ENCODE assay signal across 8 mouse cellular contexts in genomic region chr4:137751717-137752116, GRCm38 (mm10). TPM values are rescaled to one million over a fixed set of nuclear protein-coding genes. Genes with fewer than 3 reads are reported as not detected.
DNase-seq lines count a peak whose midpoint lies in the region; ATAC-seq and TF ChIP-seq lines count a peak whose summit lies in the region.

No protein-coding gene starts in this region.

- no peak for TF ChIP-seq POLR2A in CH12.LX (IDR thresholded peaks at IDR 0.05; ENCODE audit: low read depth, low read length)

- TF ChIP-seq CTCF in CH12.LX (conservative IDR thresholded peaks at IDR 0.05 in 1 of 2, IDR thresholded peaks at IDR 0.05 in 1 of 2; ENCODE audit: low read depth in 2 of 2, low read length in 2 of 2), result no peak

- H3K4me1 ChIP-seq in forebrain, embryonic 14.5 days (ENCODE audit: control insufficient read depth, insufficient read depth, low read length), result no peaks in the 10 kb centered on the region
- peaks cover 14% of the 10 kb centered on the region; the same call in 1 of the 2 replicates for H3K4me1 ChIP-seq in forebrain, embryonic 12.5 days
- peaks cover 30 to 62% of the 10 kb centered on the region in 2 experiments for H3K4me1 ChIP-seq in CH12.LX (ENCODE audit: control insufficient read depth in 1 of 2, insufficient read depth in 2 of 2)

- H3K27ac ChIP-seq in forebrain, embryonic 14.5 days (ENCODE audit: low read depth, low read length), result no peak overlapping the region
- H3K27ac ChIP-seq in forebrain, embryonic 12.5 days, result no peak overlapping the region; the same call in 1 of the 2 replicates
- H3K27ac ChIP-seq in CH12.LX (ENCODE audit: insufficient read depth, low read depth), result 0 out of 2 replicates have a peak overlapping the region, but pooled peaks have one; percentile 5

- H3K9ac ChIP-seq in forebrain, embryonic 14.5 days (ENCODE audit: low read length), result no peak overlapping the region
- no peak overlapping the region for H3K9ac ChIP-seq in forebrain, embryonic 12.5 days
- H3K9ac ChIP-seq in CH12.LX (ENCODE audit: insufficient read depth, low read depth), result no peak overlapping the region

- in situ Hi-C loops in CH12.LX (cut with MboI; ENCODE audit: low pct_ligation_motif_present, low pct_unique_long_range_greater_than_20kb, low sequenced_read_pairs), result no loop called here

- no peaks in the 10 kb centered on the region for H3K9me3 ChIP-seq in forebrain, embryonic 14.5 days (replicated peaks; ENCODE audit: control insufficient read depth, low read length)
- no peaks in the 10 kb centered on the region for H3K9me3 ChIP-seq in forebrain, embryonic 12.5 days
- no peaks in the 10 kb centered on the region for H3K9me3 ChIP-seq in CH12.LX (replicated peaks; ENCODE audit: low read length)

- H3K4me2 ChIP-seq in forebrain, embryonic 14.5 days (ENCODE audit: low read length), result no peak overlapping the region
- no peak overlapping the region for H3K4me2 ChIP-seq in forebrain, embryonic 12.5 days
- H3K4me2 ChIP-seq in CH12.LX (ENCODE audit: insufficient read depth, low read depth, poor library complexity, severe bottlenecking), result no peak overlapping the region

- dilution Hi-C loops in CH12.LX (cut with MboI; ENCODE audit: extremely low pct_ligation_motif_present, extremely low pct_unique_long_range_greater_than_20kb, low sequenced_read_pairs), result no loop called here

- no peak for TF ChIP-seq RAD21 in CH12.LX (IDR thresholded peaks at IDR 0.05; ENCODE audit: low read depth, low read length)

- H3K4me3 ChIP-seq in forebrain, embryonic 14.5 days (ENCODE audit: low read depth, low read length), result no peak overlapping the region
- H3K4me3 ChIP-seq in forebrain, embryonic 12.5 days (replicated peaks), result no peak overlapping the region
- H3K4me3 ChIP-seq in CH12.LX (replicated peaks in 1 of 3; ENCODE audit: low read depth in 2 of 3, low read length in 2 of 3, poor library complexity in 1 of 3), result no peak overlapping the region

- no peaks in the 10 kb centered on the region for H3K36me3 ChIP-seq in forebrain, embryonic 14.5 days (ENCODE audit: control insufficient read depth, insufficient read depth, low read length)
- no peaks in the 10 kb centered on the region for H3K36me3 ChIP-seq in forebrain, embryonic 12.5 days (replicated peaks)
- H3K36me3 ChIP-seq in CH12.LX (replicated peaks in 1 of 2; ENCODE audit: control insufficient read depth in 1 of 2, insufficient read depth in 1 of 2, low read length in 1 of 2), result peaks cover 74 to 97% of the 10 kb centered on the region in 2 experiments

- DNase-seq in forebrain, embryonic 14.5 days (ENCODE audit: low spot score), result peak; percentile 46
- DNase-seq in CH12.LX (ENCODE audit: extremely low read depth) (no peak), liver (peak; percentile 65)
- DNase-seq in thymus, postnatal 0 days (ENCODE audit: low spot score), result no peak
- DNase-seq in layer of hippocampus, postnatal 14 days (ENCODE audit: low spot score in 2 of 2), result no peak
- no peak for DNase-seq in left cerebral cortex, adult 9 months (ENCODE audit: low spot score in 2 of 2)

- ATAC-seq in forebrain, embryonic 14.5 days, result no peak
- ATAC-seq in forebrain, embryonic 12.5 days (ENCODE audit: low FRiP score), result no peak
- peak; percentile 50 for ATAC-seq in erythroid progenitor cell, adult 5-6 weeks (replicated peaks; ENCODE audit: low FRiP score, poor library complexity, severe bottlenecking)

- 62% methylated on average over 9 of the region's 9 CpGs for WGBS in forebrain, embryonic 14.5 days
- WGBS in forebrain, embryonic 12.5 days, result 86% methylated on average over 9 of the region's 9 CpGs

- H3K27me3 ChIP-seq in forebrain, embryonic 14.5 days (replicated peaks; ENCODE audit: control insufficient read depth, insufficient read depth, low read length), result no peaks in the 10 kb centered on the region
- no peaks in the 10 kb centered on the region for H3K27me3 ChIP-seq in forebrain, embryonic 12.5 days
- no peaks in the 10 kb centered on the region for H3K27me3 ChIP-seq in CH12.LX (replicated peaks)

- peaks cover under 1% of the 10 kb centered on the region for H3K79me2 ChIP-seq in CH12.LX (replicated peaks; ENCODE audit: control insufficient read depth, extremely low read depth, insufficient read depth, poor library complexity, severe bottlenecking)

- no peak for TF ChIP-seq EP300 in CH12.LX (IDR thresholded peaks at IDR 0.05; ENCODE audit: low read length)

TF ChIP-seq in CH12.LX, 34 proteins besides CTCF, POLR2A, EP300 and RAD21:
- TF ChIP-seq PAX5 (IDR thresholded peaks at IDR 0.05; ENCODE audit: low read length), result no peak
- TF ChIP-seq UBTF (IDR thresholded peaks at IDR 0.05; ENCODE audit: low read depth, low read length), result no peak

RNA-seq across cellular contexts. Expression of gene Alpl, which starts 44.5 kb away (rescaled TPM):
- 7.4 and 7.7 TPM in 2 replicates for polyA plus RNA-seq in forebrain, embryonic 14.5 days (2014; fragmentation: Nextera tagmentation; extraction: Ambion mirVana)
- polyA plus RNA-seq in forebrain, embryonic 12.5 days (2016; fragmentation: Nextera tagmentation; extraction: Ambion mirVana), result 13.1 and 15.5 TPM in 2 replicates
- total RNA-seq in CH12.LX (2012; rRNA removed) (115 and 130 TPM in 2 replicates), CH12.LX (2014; rRNA removed) (62.9 and 65.7 TPM in 2 replicates)
- 152 and 164 TPM in 2 replicates for polyA plus RNA-seq in CH12.LX (2012; ENCODE audit: insufficient read length, low read depth)
- total RNA-seq in erythroid progenitor cell, adult 5-6 weeks (2015; ENCODE audit: low replicate concordance), result not detected in 2 replicates
- not detected in 2 replicates for total RNA-seq in erythroid progenitor cell, adult 5-6 weeks (2017; ENCODE audit: low replicate concordance)
- 1.4 and 1.5 TPM in 2 replicates for polyA plus RNA-seq in thymus, postnatal 0 days (2015; fragmentation: Nextera tagmentation; extraction: Ambion mirVana)
- 1 to 10 TPM; 5.3 to 5.6 TPM for total RNA-seq in layer of hippocampus, postnatal 14 days (2021)

Comparison
In these comparisons a context has a peak if more than half of its experiments do, and no peak if none do; other contexts are left out.
1. DNase-seq: peak in forebrain, embryonic 14.5 days (single experiment) and liver (single experiment); none in CH12.LX (single experiment), thymus, postnatal 0 days (single experiment), layer of hippocampus, postnatal 14 days (0 of 2) and left cerebral cortex, adult 9 months (0 of 2).